Mouse (Mus musculus) MEL (cell line): Measurements from ENCODE around the gene Apobec3. TPM values are rescaled to one million over a fixed set of nuclear protein-coding genes. Genes with fewer than 3 reads are reported as not detected.

ENCODE experiments used
- DNase-seq: peaks from one replicate; pipeline ENCODE4 v3.0.0; 2011; ENCODE audit warnings: low read depth, low spot score
- H3K27ac ChIP-seq: 2 replicates; pipeline ENCODE4 v1.5.1; 2012; ENCODE audit warnings: low read depth, mild to moderate bottlenecking, control low read depth, low read length, moderate library complexity; ENCODE audit not compliant: control insufficient read depth
- H3K27me3 ChIP-seq, 2 experiments: fragments of 150-350 bp in 1 of 2; sonication (generic) in 1 of 2; 2 replicates each; pipeline ENCODE4 v1.6.1; 2012; ENCODE audit warnings: low read length in 2 of 2, mild to moderate bottlenecking in 2 of 2, improper control_type of control experiment in 1 of 2, moderate library complexity in 1 of 2; ENCODE audit not compliant: insufficient read depth in 2 of 2, control insufficient read depth in 1 of 2
- H3K36me3 ChIP-seq, 2 experiments: 2 replicates each; pipeline ENCODE4 v1.6.1; 2012 to 2014; ENCODE audit warnings: low read length in 2 of 2, improper control_type of control experiment in 1 of 2, inconsistent platforms in 1 of 2, mild to moderate bottlenecking in 1 of 2; ENCODE audit not compliant: insufficient read depth in 2 of 2, control insufficient read depth in 1 of 2
- H3K4me1 ChIP-seq, 2 experiments: fragments of 150-350 bp in 1 of 2; sonication (generic) in 1 of 2; 2 replicates each; pipeline ENCODE4 v1.6.1; 2012; ENCODE audit warnings: low read length in 2 of 2, improper control_type of control experiment in 1 of 2, mild to moderate bottlenecking in 1 of 2; ENCODE audit not compliant: insufficient read depth in 2 of 2, control insufficient read depth in 1 of 2
- H3K4me3 ChIP-seq, 2 experiments: fragments of 150-350 bp in 1 of 2; sonication (generic) in 1 of 2; 2 replicates each; pipeline ENCODE4 v1.5.1; 2012; ENCODE audit warnings: low read depth in 2 of 2, low read length in 2 of 2, mild to moderate bottlenecking in 2 of 2, moderate library complexity in 2 of 2, control low read depth in 1 of 2, improper control_type of control experiment in 1 of 2; ENCODE audit not compliant: control insufficient read depth in 1 of 2, insufficient read depth in 1 of 2
- H3K79me2 ChIP-seq: 2 replicates; pipeline ENCODE4 v1.6.1; 2012; ENCODE audit warnings: mild to moderate bottlenecking, low read length, moderate library complexity; ENCODE audit not compliant: control insufficient read depth, poor library complexity, insufficient read depth
- H3K9ac ChIP-seq: 2 replicates; pipeline ENCODE4 v1.6.1; 2012; ENCODE audit warnings: low read depth, mild to moderate bottlenecking, control low read depth, low read length, moderate library complexity; ENCODE audit not compliant: control insufficient read depth, poor library complexity, severe bottlenecking
- H3K9me3 ChIP-seq: fragments of 150-350 bp; sonication (generic); replicated peaks from 2 replicates; pipeline ENCODE4 v1.6.1; 2012; ENCODE audit warnings: mild to moderate bottlenecking, low read length, improper control_type of control experiment, moderate library complexity; ENCODE audit not compliant: insufficient read depth
- BHLHE40 ChIP-seq: IDR thresholded peaks from 2 replicates; pipeline ENCODE4 v1.6.1; 2012; ENCODE audit warnings: low read depth, mild to moderate bottlenecking, inconsistent platforms, low read length, improper control_type of control experiment, borderline replicate concordance
- CHD2 ChIP-seq: IDR thresholded peaks from 2 replicates; pipeline ENCODE4 v1.6.1; 2011; ENCODE audit warnings: low read length, improper control_type of control experiment
- CTCF ChIP-seq, 3 experiments: IDR thresholded peaks in 2 of 3; conservative IDR thresholded peaks in 1 of 3; 2 replicates each; pipeline ENCODE4 v1.5.1; 2011 to 2012; ENCODE audit warnings: low read length in 3 of 3, low read depth in 2 of 3, mild to moderate bottlenecking in 2 of 3, improper control_type of control experiment in 1 of 3, inconsistent platforms in 1 of 3, mixed read lengths in 1 of 3, moderate library complexity in 1 of 3; ENCODE audit not compliant: control insufficient read depth in 1 of 3, insufficient read depth in 1 of 3, poor library complexity in 1 of 3, severe bottlenecking in 1 of 3
- E2F4 ChIP-seq: IDR thresholded peaks from 2 replicates; pipeline ENCODE4 v1.6.1; 2011; ENCODE audit warnings: low read depth, low read length, improper control_type of control experiment, borderline replicate concordance
- ELF1 ChIP-seq: IDR thresholded peaks from 2 replicates; pipeline ENCODE4 v1.6.1; 2014; ENCODE audit warnings: low read depth, mild to moderate bottlenecking, inconsistent platforms, low read length, improper control_type of control experiment, moderate library complexity
- EP300 ChIP-seq, 2 experiments: IDR thresholded peaks; 2 replicates each; pipeline ENCODE4 v1.6.1; 2011; ENCODE audit warnings: improper control_type of control experiment in 2 of 2, low read length in 2 of 2, low read depth in 1 of 2, mild to moderate bottlenecking in 1 of 2
- ETS1 ChIP-seq: IDR thresholded peaks from 2 replicates; pipeline ENCODE4 v1.6.1; 2012; ENCODE audit warnings: low read depth, mild to moderate bottlenecking, inconsistent platforms, low read length, improper control_type of control experiment, moderate library complexity
- GATA1 ChIP-seq: IDR thresholded peaks from 2 replicates; pipeline ENCODE4 v1.6.1; 2011; ENCODE audit warnings: low read depth, low read length, improper control_type of control experiment
- HCFC1 ChIP-seq: IDR thresholded peaks from 2 replicates; pipeline ENCODE4 v1.6.1; 2012; ENCODE audit warnings: low read depth, mild to moderate bottlenecking, inconsistent platforms, low read length, improper control_type of control experiment, moderate library complexity
- JUND ChIP-seq: IDR thresholded peaks from 2 replicates; pipeline ENCODE4 v1.6.1; 2011; ENCODE audit warnings: low read depth, mild to moderate bottlenecking, improper control_type of control experiment, low read length
- KAT2A ChIP-seq: conservative IDR thresholded peaks from 2 replicates; pipeline ENCODE4 v1.6.1; 2012; ENCODE audit warnings: low read depth, low read length, improper control_type of control experiment, inconsistent platforms
- MAFK ChIP-seq: IDR thresholded peaks from 2 replicates; pipeline ENCODE4 v1.6.1; 2011; ENCODE audit warnings: low read depth, mild to moderate bottlenecking, low read length, improper control_type of control experiment, borderline replicate concordance
- MAZ ChIP-seq: IDR thresholded peaks from 2 replicates; pipeline ENCODE4 v1.6.1; 2012; ENCODE audit warnings: low read depth, mild to moderate bottlenecking, inconsistent platforms, low read length, improper control_type of control experiment
- MYB ChIP-seq: IDR thresholded peaks from 2 replicates; pipeline ENCODE4 v1.6.1; 2011; ENCODE audit warnings: mild to moderate bottlenecking, low read depth, low read length, improper control_type of control experiment
- NELFE ChIP-seq: IDR thresholded peaks from 2 replicates; pipeline ENCODE4 v1.6.1; 2011; ENCODE audit warnings: low read depth, low read length, improper control_type of control experiment
- NRF1 ChIP-seq: IDR thresholded peaks from 2 replicates; pipeline ENCODE4 v1.6.1; 2014; ENCODE audit warnings: low read depth, mild to moderate bottlenecking, inconsistent platforms, low read length, improper control_type of control experiment, moderate library complexity; ENCODE audit not compliant: poor library complexity, insufficient read depth, severe bottlenecking
- POLR2A ChIP-seq, 2 experiments: IDR thresholded peaks; 2 replicates each; pipeline ENCODE4 v1.6.1; 2011 to 2012; ENCODE audit warnings: low read length in 2 of 2, mild to moderate bottlenecking in 2 of 2, control low read depth in 1 of 2, improper control_type of control experiment in 1 of 2, low read depth in 1 of 2, moderate library complexity in 1 of 2; ENCODE audit not compliant: control insufficient read depth in 1 of 2, insufficient read depth in 1 of 2, poor library complexity in 1 of 2
- POLR2AphosphoS2 ChIP-seq: IDR thresholded peaks from 2 replicates; pipeline ENCODE4 v1.6.1; 2011; ENCODE audit warnings: low read length, improper control_type of control experiment
- POLR2AphosphoS5 ChIP-seq: IDR thresholded peaks from 2 replicates; pipeline ENCODE4 v1.6.1; 2012; ENCODE audit warnings: low read depth, borderline replicate concordance, mild to moderate bottlenecking, inconsistent platforms, low read length, moderate library complexity, mixed read lengths
- RAD21 ChIP-seq: IDR thresholded peaks from 2 replicates; pipeline ENCODE4 v1.6.1; 2011; ENCODE audit warnings: mild to moderate bottlenecking, low read depth, low read length, improper control_type of control experiment
- RCOR1 ChIP-seq: IDR thresholded peaks from 2 replicates; pipeline ENCODE4 v1.6.1; 2012; ENCODE audit warnings: low read depth, mild to moderate bottlenecking, inconsistent platforms, low read length, improper control_type of control experiment
- SIN3A ChIP-seq: IDR thresholded peaks from 2 replicates; pipeline ENCODE4 v1.6.1; 2012; ENCODE audit warnings: low read length, improper control_type of control experiment, inconsistent platforms
- SMC3 ChIP-seq: IDR thresholded peaks from 2 replicates; pipeline ENCODE4 v1.6.1; 2011; ENCODE audit warnings: low read depth, low read length, improper control_type of control experiment
- TAL1 ChIP-seq: IDR thresholded peaks from 2 replicates; pipeline ENCODE4 v1.6.1; 2012; ENCODE audit warnings: mild to moderate bottlenecking, inconsistent platforms, low read length, moderate library complexity, mixed read lengths
- TCF12 ChIP-seq: IDR thresholded peaks from 2 replicates; pipeline ENCODE4 v1.6.1; 2014; ENCODE audit warnings: low read depth, mild to moderate bottlenecking, inconsistent platforms, low read length, improper control_type of control experiment, moderate library complexity
- UBTF ChIP-seq: IDR thresholded peaks from 2 replicates; pipeline ENCODE4 v1.6.1; 2012; ENCODE audit warnings: low read depth, mild to moderate bottlenecking, inconsistent platforms, low read length, improper control_type of control experiment, moderate library complexity, borderline replicate concordance; ENCODE audit not compliant: insufficient read depth
- USF2 ChIP-seq, 2 experiments: IDR thresholded peaks; 2 replicates each; pipeline ENCODE4 v1.6.1; 2011 to 2012; ENCODE audit warnings: improper control_type of control experiment in 2 of 2, low read length in 2 of 2, borderline replicate concordance in 1 of 2, inconsistent platforms in 1 of 2, low read depth in 1 of 2, mild to moderate bottlenecking in 1 of 2; ENCODE audit not compliant: insufficient read depth in 1 of 2
- ZKSCAN1 ChIP-seq: IDR thresholded peaks from 2 replicates; pipeline ENCODE4 v1.6.1; 2012; ENCODE audit warnings: low read depth, mild to moderate bottlenecking, inconsistent platforms, low read length, improper control_type of control experiment, moderate library complexity
- ZMIZ1 ChIP-seq: IDR thresholded peaks from 2 replicates; pipeline ENCODE4 v1.6.1; 2012; ENCODE audit warnings: low read depth, mild to moderate bottlenecking, inconsistent platforms, low read length, improper control_type of control experiment, moderate library complexity
- ZNF384 ChIP-seq: IDR thresholded peaks from 2 replicates; pipeline ENCODE4 v1.6.1; 2012; ENCODE audit warnings: low read depth, mild to moderate bottlenecking, inconsistent platforms, low read length, improper control_type of control experiment
- polyA plus RNA-seq, 2 experiments: library from polyadenylated mRNA; stranded (reverse) in 1 of 2; unstranded in 1 of 2; fragments of >175 nt in 1 of 2; fragments of >200 nt in 1 of 2; gene quantifications; 2 replicates each; pipeline versions ENCODE4 v1.2.1 to v1.2.4; 2012; ENCODE audit warnings: low replicate concordance in 2 of 2, low read depth in 1 of 2; ENCODE audit not compliant: insufficient read length in 2 of 2, insufficient read depth in 1 of 2, missing spikeins in 1 of 2
- total RNA-seq: library from RNA; depleted of rRNA; stranded (reverse); fragments of 300-350 nt; gene quantifications from 2 replicates; pipeline ENCODE4 v1.2.3, GENCODE M21; 2012

Apobec3 gene
- total and polyA plus RNA-seq, 3 experiments, result 22.2 to 38.6 TPM; not detected in 1

GRCm38 (mm10) chr15:79873545-79873944 is 17.9 kb upstream of the Apobec3 start:
- Histone ChIP-seq H3K4me1 (peaks cover 5 to 21% of the 10 kb centered on the region in 2 experiments), H3K4me3 (peak overlapping the region; percentile 45 to 75), H3K27me3 (no peaks in the 10 kb centered on the region)
- TF ChIP-seq HCFC1, result no peak
- no peak for TF ChIP-seq MYB
- TF ChIP-seq BHLHE40, result no peak
- no peak for TF ChIP-seq CTCF (IDR thresholded peaks at IDR 0.05 in 2 of 3, conservative IDR thresholded peaks at IDR 0.05 in 1 of 3; ENCODE audit: control insufficient read depth in 1 of 3, insufficient read depth in 1 of 3, low read depth in 2 of 3, low read length in 3 of 3, poor library complexity in 1 of 3, severe bottlenecking in 1 of 3)
- TF ChIP-seq ZKSCAN1, result no peak
- TF ChIP-seq TCF12, result no peak
- no peak for TF ChIP-seq POLR2AphosphoS5
- TF ChIP-seq SMC3, result no peak
- no peak for TF ChIP-seq POLR2A (IDR thresholded peaks at IDR 0.05; ENCODE audit: control insufficient read depth in 1 of 2, insufficient read depth in 1 of 2, low read depth in 1 of 2, low read length in 2 of 2, poor library complexity in 1 of 2)
- no peak for TF ChIP-seq GATA1
- TF ChIP-seq ETS1, result no peak
- TF ChIP-seq, all 39 proteins: peak for 0
- Histone ChIP-seq H3K36me3 (peaks cover 0 to 15% of the 10 kb centered on the region in 2 experiments; a peak in 2 of 4 replicates), H3K27ac (peak overlapping the region; percentile 82), H3K9me3 (no peaks in the 10 kb centered on the region), H3K79me2 (no peaks in the 10 kb centered on the region; the same call in 1 of the 2 replicates), H3K9ac (peak overlapping the region; percentile 68)
- DNase-seq, result no peak

DNA sequence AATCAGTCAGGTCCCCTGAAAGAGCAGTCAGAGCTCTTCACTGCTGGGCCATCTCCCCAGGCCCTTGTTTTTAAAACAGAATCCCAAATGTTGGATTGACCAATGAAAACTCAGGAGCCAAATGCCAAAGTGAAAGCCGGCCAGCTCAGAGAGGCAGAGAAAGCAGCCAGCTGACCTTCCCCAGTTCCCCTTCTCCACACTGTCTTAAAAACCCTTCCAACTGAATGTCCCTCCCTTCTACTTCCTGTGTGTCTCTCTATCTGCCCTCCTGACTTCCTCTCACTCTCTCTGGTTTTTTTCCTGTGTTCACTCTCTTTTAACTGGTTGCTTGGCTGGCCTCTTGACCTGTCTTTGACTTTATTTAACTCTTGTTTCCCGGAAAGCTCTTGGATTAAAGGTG is 17.5 kb upstream of the Apobec3 start:
- Histone ChIP-seq H3K27me3 (no peaks in the 10 kb centered on the region), H3K36me3 (peaks cover 0 to 15% of the 10 kb centered on the region in 2 experiments; a peak in 2 of 4 replicates), H3K27ac (peak overlapping the region; percentile 82), H3K9ac (peak overlapping the region; percentile 68), H3K79me2 (no peaks in the 10 kb centered on the region; the same call in 1 of the 2 replicates), H3K4me3 (peak overlapping the region; percentile 45 to 75), H3K9me3 (no peaks in the 10 kb centered on the region), H3K4me1 (peaks cover 5 to 24% of the 10 kb centered on the region in 2 experiments)
- DNase-seq, result peak; percentile 82
- peak; percentile 86 for TF ChIP-seq NELFE
- peak; percentile 72 for TF ChIP-seq TCF12
- peak; percentile 90; the same call in 1 of the 2 replicates for TF ChIP-seq POLR2AphosphoS2
- TF ChIP-seq ELF1, result peak; percentile 69
- peak; percentile 58 to 93; a peak in 3 of 4 replicates for TF ChIP-seq POLR2A (IDR thresholded peaks at IDR 0.05; ENCODE audit: control insufficient read depth in 1 of 2, insufficient read depth in 1 of 2, low read depth in 1 of 2, low read length in 2 of 2, poor library complexity in 1 of 2)
- peak; percentile 85 for TF ChIP-seq HCFC1
- TF ChIP-seq POLR2AphosphoS5, result no peak
- no peak for TF ChIP-seq MAZ
- TF ChIP-seq ZKSCAN1, result no peak
- TF ChIP-seq TAL1, result no peak
- no peak for TF ChIP-seq MAFK
- no peak for TF ChIP-seq ETS1
- no peak for TF ChIP-seq RCOR1
- peak; percentile 73 for TF ChIP-seq SIN3A
- TF ChIP-seq KAT2A, result no peak; the same call in 1 of the 2 replicates
- TF ChIP-seq ZNF384, result 0 out of 2 replicates have a peak, but pooled peaks have one; percentile 32
- TF ChIP-seq UBTF, result no peak
- no peak for TF ChIP-seq NRF1
- no peak for TF ChIP-seq BHLHE40
- TF ChIP-seq EP300 (IDR thresholded peaks at IDR 0.05; ENCODE audit: low read depth in 1 of 2, low read length in 2 of 2), result peak in 1 of 2 experiments; percentile 42; a peak in 1 of 4 replicates
- TF ChIP-seq ZMIZ1, result peak; percentile 91
- TF ChIP-seq CHD2, result no peak
- TF ChIP-seq E2F4, result no peak
- TF ChIP-seq RAD21, result no peak
- no peak for TF ChIP-seq USF2 (IDR thresholded peaks at IDR 0.05; ENCODE audit: borderline replicate concordance in 1 of 2, insufficient read depth in 1 of 2, low read depth in 1 of 2, low read length in 2 of 2)
- TF ChIP-seq JUND, result no peak
